Mouse (Mus musculus) frontal cortex, postnatal 14 days (tissue): Measurements from ENCODE around the gene Scly.
A peak's percentile ranks its signal among the peaks of the same experiment; 100 is the strongest.

ENCODE experiments used
- DNase-seq, 2 experiments: peaks; one replicate each; pipeline ENCODE4 v3.0.0; 2022; ENCODE audit warnings: low spot score in 2 of 2

Gene Scly

DNA sequence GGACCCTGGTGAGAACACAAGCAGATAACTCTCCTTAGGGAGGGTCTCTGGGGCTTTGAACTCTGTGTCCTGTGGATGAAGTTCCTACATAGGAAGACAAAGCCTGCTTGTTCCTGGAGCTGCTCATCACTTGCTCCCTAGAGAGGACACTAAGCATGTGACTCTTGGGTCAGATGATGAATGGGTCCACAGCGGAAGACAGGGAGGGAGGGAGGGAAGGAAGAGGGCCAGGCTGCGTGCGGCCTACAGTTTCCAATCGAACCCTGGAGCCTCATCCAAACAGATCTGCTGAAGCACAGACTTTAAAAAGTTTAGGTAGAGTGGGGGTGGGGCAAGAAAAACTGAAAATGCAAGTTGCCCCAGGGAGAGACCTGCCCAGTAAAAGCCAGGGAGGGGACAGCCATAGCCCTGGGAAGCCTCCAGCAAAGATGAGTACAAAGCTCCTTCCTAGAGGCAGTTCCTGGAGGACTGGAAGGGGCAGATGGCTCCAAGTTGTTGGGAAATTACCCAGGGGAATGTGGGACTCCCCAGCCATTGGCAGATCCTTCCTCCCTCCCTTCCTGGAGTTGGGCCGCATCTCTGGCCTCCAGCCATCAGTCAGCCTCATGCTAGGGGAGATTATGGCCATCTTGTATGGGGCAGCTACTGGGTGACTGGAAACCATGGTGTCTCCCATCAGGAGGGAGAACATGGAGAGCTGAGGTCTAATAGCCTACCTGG, 1.7 kb downstream of the Scly start:
- no peak for DNase-seq

- DNase-seq, result no peak
These were observed 3.2 kb downstream of the Scly start for GRCm38 (mm10) chr1:91301206-91301920.

DNA sequence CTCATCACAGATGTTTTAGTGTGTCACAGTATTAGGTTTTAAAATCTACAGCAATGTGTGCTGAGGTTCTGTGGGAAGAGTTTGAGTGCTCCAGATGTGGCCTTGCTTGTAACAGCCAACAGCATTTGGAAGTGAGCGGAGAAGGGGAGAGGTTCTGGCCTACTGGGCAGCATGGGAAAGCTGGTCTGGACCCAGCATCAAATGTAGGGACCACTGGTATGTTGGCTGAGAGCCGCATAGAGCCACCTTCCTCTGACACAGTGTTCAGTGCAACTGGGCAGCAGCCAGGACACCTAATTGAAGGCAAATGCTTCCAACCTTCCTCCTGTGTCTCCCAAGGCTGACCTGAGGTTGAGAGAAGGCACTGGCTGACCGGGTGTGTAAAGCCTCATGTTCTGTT, 3.9 kb downstream of the Scly start:
- no peak for DNase-seq

GRCm38 (mm10) chr1:91304621-91305020, 6.5 kb downstream of the Scly start:
- no peak for DNase-seq

DNA sequence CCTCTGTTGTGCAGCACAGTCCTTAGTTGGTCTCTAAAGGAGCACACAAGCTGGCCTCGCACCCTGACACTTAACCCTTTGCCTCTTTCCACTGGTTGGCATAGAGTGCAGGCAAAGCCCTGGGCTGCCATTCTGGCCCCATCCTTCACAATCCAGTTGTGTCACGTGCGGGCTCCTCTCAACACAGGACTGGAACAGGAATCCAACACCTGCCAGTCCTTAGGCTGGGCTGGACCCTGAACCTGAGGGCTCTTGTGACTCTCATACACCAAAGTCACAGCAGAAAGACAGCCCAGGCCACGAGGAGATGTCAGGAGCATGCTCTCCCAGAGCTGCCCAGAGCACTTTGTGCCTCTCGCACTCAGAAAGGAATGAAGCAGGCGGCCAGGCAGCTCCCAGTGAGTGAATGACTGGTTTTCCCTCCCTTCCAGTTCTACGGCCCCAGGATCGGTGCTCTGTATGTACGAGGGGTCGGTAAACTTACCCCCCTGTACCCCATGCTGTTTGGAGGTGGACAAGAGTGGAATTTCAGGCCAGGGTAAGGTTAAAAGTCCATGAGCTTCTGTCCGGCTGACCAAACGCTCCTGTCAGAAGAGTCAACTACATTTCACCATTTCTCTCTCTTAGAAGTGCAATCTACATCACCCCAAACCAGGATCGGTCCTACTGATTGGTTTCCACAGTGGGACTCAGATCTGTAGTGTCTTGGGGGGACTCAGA, 11.4 kb downstream of the Scly start:
- no peak for DNase-seq

DNA sequence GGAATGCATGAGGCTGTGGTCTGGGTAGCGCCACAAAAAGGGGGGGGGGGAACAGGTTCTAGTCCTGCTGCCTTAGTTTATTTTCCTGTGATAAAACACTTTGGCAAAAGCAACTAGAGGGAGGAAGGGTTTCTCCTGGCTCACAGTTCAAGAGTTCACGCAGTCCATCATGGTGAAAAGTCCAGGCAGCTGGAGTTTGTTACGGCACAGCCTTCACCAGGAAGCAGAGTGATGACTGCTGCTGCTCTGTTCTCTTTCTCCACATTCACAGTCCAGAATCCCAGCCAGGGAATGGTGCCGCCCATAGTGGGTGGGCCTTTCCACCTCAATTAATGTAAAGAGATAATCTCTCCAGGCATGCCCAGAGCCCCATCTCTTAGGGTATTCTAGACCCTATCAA, 14.1 kb downstream of the Scly start:
- DNase-seq, result no peak

- no peak for DNase-seq
These were observed 15.1 kb downstream of the Scly start for GRCm38 (mm10) chr1:91313251-91313650.

- DNase-seq, result no peak
These were observed 19.5 kb downstream of the Scly start for GRCm38 (mm10) chr1:91317656-91318055.

DNA sequence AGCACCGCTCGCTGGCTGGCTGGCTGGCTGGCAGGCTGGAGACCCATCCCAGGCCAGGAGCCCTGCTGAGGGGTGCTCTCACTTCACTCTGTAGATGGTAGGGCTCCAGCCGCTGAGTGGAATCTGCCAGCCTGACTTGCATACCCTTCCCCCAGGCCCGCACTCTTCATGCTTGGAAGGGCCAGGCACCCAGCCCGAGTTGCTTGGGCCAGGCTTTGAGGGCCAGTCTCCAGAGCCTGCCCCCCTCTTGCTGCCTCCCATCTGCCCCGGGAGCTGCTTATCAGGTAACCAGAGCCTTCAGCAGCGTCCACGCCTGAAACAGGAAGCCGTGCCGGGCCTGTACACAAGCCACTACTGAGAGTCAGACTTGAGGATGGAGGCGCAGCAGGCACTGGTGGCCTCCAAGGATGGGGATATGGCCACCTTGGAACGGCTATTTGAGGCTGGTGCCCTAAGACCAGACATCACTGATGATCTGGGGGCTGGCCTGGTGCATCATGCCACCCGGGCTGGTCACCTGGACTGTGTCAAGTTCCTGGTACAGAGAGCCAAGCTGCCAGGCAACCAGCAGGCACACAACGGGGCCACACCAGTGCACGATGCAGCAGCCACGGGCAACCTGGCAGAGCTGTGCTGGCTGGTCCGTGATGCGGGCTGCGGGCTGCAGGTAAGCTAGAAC, 23.8 kb downstream of the Scly start, which contains the start of gene Espnl:
Gene Espnl (plus strand): TSS at position 316 of the 679 bp plus-strand sequence.
- no peak for DNase-seq

- no peak for DNase-seq
These were observed 26.5 kb downstream of the Scly start for GRCm38 (mm10) chr1:91324646-91325045.

- DNase-seq, result no peak
These were observed 27.4 kb downstream of the Scly start for GRCm38 (mm10) chr1:91325488-91326042.

DNA sequence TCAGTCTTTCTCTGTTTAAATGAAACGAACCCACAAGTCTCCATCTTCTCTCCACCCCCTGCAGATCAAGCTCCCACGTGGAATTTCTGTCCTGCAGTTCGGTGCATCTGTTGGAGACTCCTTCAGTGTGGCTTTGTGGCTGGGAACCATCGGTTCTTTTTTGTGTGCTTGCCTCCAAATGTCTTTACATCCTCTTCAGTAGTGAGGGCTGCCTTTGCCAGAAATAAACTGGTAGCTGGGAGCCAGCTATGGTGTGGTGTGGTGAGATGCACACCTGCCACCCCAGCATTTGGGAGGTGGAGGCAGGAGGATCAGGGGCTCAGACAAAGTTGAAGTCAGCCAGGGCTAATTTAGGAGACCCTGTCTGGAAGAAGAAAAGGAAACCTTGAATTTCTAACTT, 34.0 kb downstream of the Scly start:
- DNase-seq, result peak in 1 of 2 experiments; percentile 15

DNA sequence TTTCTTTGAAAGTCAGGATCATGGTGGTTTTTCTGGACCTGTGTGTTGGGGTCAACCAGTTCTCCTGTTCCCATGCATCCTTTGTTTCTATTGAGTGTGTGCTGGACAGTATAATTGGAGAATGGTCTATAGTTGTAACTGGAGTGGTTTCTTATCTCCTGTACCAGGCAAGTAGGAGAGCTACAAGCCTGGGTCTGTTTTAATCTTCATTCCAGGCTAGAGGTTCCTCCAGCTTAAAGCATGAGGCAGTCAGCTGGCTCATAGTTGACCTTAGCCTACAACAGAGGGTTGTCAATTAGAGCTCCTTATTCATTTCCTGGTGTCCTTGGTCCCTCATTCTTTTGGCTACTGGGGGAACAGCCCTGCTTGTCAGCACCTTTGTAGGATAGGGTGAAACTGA, 35.4 kb downstream of the Scly start:
- DNase-seq, result no peak

DNA sequence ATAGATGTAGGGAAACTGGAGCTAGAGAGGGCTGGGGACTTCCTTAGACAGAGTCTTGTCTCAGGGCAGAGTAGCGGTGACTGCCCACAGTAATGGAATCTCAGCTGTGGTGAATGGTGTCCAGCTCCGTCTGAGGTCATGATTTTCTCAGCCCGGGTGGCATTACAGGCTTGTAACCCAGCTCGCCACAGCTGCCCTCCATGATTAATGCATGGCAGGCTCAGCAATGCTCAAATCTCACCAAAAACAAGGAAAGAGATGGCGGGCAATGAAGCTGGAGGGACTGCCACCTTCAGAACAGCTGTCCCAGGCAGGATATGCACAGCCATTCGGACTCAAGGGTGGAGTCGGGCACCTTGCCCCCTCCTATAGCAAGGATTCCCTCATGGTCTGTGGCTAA, 39.2 kb downstream of the Scly start:
- DNase-seq, result no peak

- no peak for DNase-seq
These were observed 45.9 kb downstream of the Scly start for GRCm38 (mm10) chr1:91344001-91344400.

DNA sequence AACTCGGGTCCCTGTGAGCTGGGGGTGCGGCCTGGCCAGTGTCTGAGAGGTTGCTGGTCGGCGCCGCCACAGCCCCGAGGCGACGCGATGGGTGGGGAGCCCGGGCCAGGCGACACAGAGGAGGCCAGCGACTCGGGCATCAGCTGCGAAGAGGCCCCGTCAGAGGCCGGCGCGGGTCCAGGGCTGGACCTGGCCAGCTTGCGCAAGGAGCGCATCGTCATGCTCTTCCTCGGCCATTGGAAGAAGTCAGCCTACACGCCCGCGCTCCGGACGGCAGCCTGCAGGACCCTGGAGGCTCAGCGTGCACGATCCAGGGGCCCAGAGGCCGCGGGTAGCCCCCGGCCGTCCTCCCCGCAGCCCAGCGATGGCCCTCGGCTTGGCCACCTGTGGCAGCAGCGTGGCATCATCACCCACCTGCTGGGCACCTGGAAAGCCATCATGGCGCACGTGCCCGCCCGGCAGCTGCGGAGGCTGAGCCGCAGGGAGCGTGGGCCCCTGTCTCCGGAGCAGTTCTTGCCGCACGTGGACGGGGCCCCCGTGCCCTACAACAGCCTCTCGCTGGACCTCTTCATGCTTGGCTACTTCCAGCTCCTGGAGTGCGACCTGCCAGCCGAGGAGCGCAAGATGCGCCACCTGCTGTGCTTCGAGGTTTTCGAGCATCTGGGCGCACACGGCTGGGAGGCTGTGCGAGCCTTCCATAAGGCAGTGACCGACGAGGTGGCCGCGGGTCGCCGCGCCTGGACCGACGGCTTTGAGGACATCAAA, 47.0 kb downstream of the Scly start:
- DNase-seq, result no peak

DNA sequence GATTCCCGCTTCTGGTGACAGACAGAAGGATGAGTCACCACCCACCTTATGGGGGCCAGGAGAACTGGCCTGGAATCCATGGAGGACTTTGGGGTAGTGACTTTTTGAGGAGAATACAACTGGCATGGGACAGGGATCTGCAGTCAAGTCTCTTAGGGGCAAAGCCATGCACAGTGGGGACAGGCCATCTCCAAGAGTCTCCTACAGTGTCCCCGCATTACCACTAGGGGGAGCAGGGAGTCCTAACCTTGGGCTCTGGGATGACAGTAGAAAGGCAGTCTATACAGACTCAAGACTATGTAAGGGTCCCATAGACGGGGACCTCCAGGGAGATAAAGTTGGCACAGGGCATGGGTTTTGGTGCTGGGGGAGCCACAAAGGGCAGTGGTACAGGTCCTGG, 48.8 kb downstream of the Scly start:
- DNase-seq, result peak in 1 of 2 experiments; percentile 34

DNA sequence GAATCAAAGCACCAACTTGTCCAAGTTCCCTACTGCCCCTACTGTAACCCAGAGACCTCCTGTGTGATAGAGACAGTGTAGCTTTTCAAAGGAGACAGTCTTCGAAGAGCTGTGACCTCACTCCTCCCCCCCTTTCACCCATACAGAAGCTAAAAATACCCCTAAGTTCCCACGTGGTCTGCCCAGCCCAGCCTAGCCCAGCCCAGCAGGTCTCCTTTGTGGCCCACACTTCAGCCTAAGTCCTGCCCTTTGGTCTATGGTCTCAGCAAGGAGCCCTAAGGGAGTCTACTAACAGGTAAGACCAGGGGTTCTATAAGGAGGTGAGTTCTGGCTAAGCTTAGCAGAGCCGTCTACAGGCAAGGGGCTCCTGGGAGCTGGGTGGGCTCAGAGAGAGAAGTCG, 52.7 kb downstream of the Scly start, which contains the start of gene Klhl30:
Gene Klhl30 (plus strand): TSS at position 176 of the 400 bp plus-strand sequence.
- no peak for DNase-seq

DNA sequence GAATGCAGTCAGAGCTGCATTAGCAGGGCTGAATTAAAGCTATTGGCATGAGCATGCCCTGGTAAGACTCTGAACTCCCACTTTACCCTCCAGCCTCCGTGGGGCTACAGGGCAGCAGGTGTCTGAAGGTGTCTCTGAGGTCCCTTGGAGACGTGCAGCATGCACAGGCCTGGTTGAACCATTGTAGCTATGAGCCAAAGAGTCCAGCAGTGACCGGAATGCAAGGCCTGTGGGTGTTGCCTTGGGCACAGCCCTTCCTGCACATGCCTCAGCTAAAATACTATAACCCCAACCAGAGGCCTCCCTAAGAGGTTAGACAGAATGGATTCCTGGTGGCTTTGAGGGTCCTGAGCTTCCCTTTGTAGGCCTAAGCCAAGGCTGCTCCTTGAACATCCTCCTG, 53.1 kb downstream of the Scly start:
- no peak for DNase-seq

DNA sequence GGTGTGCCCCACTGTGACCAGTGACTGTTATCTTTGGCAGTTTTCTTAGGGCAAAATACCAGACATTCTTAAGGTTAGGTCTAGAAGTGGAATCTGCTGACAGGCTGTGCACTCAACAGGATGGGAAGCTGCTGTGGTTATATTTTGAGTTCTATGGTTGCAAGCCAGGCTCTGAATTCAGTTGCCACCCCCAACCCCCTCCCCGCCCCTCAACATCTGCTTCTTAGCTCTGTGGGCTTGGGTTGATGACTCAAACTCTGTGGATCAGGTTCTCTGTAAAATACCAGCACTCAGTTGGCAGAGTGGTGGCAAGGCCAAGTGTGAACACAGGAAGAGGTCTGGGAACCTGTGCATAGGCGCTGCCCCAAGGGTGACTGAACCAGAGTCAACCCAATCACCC, 54.1 kb downstream of the Scly start:
- no peak for DNase-seq

- DNase-seq, result no peak
These were observed 58.0 kb downstream of the Scly start for GRCm38 (mm10) chr1:91356105-91356504.
